7 mouse cellular contexts compared by ENCODE assay signal in the genomic region with DNA sequence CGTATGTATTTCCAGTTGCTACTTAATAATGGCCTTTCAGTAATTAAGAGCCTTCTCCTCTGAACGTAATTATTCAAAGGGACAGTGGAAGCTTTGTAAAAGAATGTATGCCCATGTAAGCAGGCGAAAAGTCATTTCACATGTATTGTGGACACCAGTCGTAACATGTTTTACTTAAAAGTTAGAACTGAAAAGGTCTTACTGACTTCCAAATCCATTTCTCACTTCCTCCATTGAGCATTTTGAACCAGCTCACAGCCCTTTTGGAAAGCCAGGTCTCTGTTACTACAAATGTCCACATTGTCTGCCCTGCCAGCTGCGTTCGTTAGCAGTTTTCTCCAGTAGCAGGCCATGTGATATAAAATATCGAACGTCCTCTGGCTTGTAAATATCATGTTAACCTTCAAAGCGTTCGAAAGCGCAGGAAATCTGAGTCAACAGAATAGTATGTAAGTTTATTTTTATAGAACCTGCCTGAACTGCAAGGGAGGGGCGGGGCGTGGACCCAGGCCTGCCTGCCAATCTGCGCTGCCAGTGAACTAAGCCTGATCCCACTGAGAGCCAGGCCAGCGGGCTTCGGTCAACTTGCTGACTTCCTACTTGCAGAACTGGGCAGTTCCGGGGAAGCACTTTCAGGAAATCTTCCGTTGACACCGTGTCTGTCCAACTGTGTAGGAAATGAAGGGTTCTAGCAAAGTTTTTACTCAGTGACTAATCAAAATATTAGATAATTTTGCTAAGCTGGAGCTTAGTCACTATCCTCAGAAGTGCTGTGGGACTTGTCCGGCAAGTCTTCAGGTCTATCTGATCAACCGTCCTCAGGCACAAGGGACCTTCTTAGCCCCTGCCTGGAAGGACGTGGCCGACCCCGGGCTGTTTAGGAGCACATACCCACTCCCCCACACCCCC. TPM values are rescaled to one million over a fixed set of nuclear protein-coding genes. Genes with fewer than 3 reads are reported as not detected.
DNase-seq lines count a peak whose midpoint lies in the region; ATAC-seq and TF ChIP-seq lines count a peak whose summit lies in the region.

No protein-coding gene starts in this region.

- peak overlapping the region; percentile 69 for H3K4me3 ChIP-seq in gastrocnemius, adult 2 months
- H3K4me3 ChIP-seq in kidney, embryonic 15.5 days (replicated peaks): no peak overlapping the region
- no peak overlapping the region for H3K4me3 ChIP-seq in hindbrain, embryonic 12.5 days

- no peak for ATAC-seq in kidney, embryonic 15.5 days (replicated peaks; ENCODE audit: low FRiP score)
- ATAC-seq in neutrophil, adult 5-6 weeks (ENCODE audit: extremely low read depth, insufficient number of reproducible peaks, low FRiP score, poor library complexity, severe bottlenecking): peak; percentile 55; the same call in 1 of the 2 replicates
- ATAC-seq in inflammation-experienced regulatory T-cells, adult 6 months: no peak
- ATAC-seq in hindbrain, embryonic 12.5 days (ENCODE audit: low FRiP score): no peak

- H3K27me3 ChIP-seq in kidney, embryonic 15.5 days: no peaks in the 10 kb centered on the region
- H3K27me3 ChIP-seq in hindbrain, embryonic 12.5 days: no peaks in the 10 kb centered on the region

- peak; percentile 78 for DNase-seq in adrenal gland, postnatal 14 days
- peak; percentile 95 for DNase-seq in gastrocnemius, adult 2 months
- no peak for DNase-seq in right cerebral cortex, postnatal 10 days (ENCODE audit: low spot score in 2 of 2)

- no peaks in the 10 kb centered on the region for H3K9me3 ChIP-seq in kidney, embryonic 15.5 days (replicated peaks)
- H3K9me3 ChIP-seq in hindbrain, embryonic 12.5 days (replicated peaks): no peaks in the 10 kb centered on the region

- WGBS in kidney, embryonic 15.5 days: 63% methylated on average over 24 of the region's 24 CpGs
- 81% methylated on average over 24 of the region's 24 CpGs for whole genome bisulfite sequencing in hindbrain, embryonic 12.5 days

- intact Hi-C loops in gastrocnemius, adult 2 months (cut with DNase I): loop anchor here (5.0 kb wide), 1 partner anchor 51 kb away; no protein-coding TSS in a partner anchor

- H3K36me3 ChIP-seq in kidney, embryonic 15.5 days: no peaks in the 10 kb centered on the region
- H3K36me3 ChIP-seq in hindbrain, embryonic 12.5 days: no peaks in the 10 kb centered on the region

- H3K4me2 ChIP-seq in kidney, embryonic 15.5 days: no peak overlapping the region
- H3K4me2 ChIP-seq in hindbrain, embryonic 12.5 days (replicated peaks): no peak overlapping the region

- no peak for TF ChIP-seq CTCF in gastrocnemius, adult 2 months (IDR thresholded peaks at IDR 0.05)

- peaks cover 30% of the 10 kb centered on the region for H3K4me1 ChIP-seq in kidney, embryonic 15.5 days
- H3K4me1 ChIP-seq in hindbrain, embryonic 12.5 days: no peaks in the 10 kb centered on the region

- peak overlapping the region; percentile 94 for H3K27ac ChIP-seq in gastrocnemius, adult 2 months
- 0 out of 2 replicates have a peak overlapping the region, but pooled peaks have one; percentile 18 for H3K27ac ChIP-seq in kidney, embryonic 15.5 days
- no peak overlapping the region for H3K27ac ChIP-seq in hindbrain, embryonic 12.5 days

- H3K9ac ChIP-seq in kidney, embryonic 15.5 days: no peak overlapping the region
- H3K9ac ChIP-seq in hindbrain, embryonic 12.5 days: no peak overlapping the region

RNA-seq across cellular contexts. Expression of a gene that starts 9.5 kb away (rescaled TPM):
- 15.9 and 19.6 TPM in 2 replicates for total RNA-seq in adrenal gland, postnatal 14 days (2021)
- total RNA-seq in gastrocnemius, adult 2 months (2021): 10 to 100 TPM; 30.6 to 46.5 TPM
- polyA plus RNA-seq in kidney, embryonic 15.5 days (2015; fragmentation: Nextera tagmentation; extraction: Ambion mirVana): 1.9 and 2.2 TPM in 2 replicates
- 2.2 and 3.2 TPM in 2 replicates for total RNA-seq in neutrophil, adult 5-6 weeks (2017)
- 1 to 10 TPM; 1.3 to 6.4 (median 4.4) TPM for polyA plus RNA-seq in inflammation-experienced regulatory T-cells, adult 6 months (2017; shearing (Covaris generic))
- polyA plus RNA-seq in hindbrain, embryonic 12.5 days (2016; fragmentation: Nextera tagmentation; extraction: Ambion mirVana): 0.04 and 0.10 TPM in 2 replicates

Comparison
In these comparisons a context has a peak if more than half of its experiments do, and no peak if none do; other contexts are left out.
1. DNase-seq: peak in adrenal gland, postnatal 14 days (single experiment) and gastrocnemius, adult 2 months (single experiment); none in right cerebral cortex, postnatal 10 days (0 of 2).